Mouse (Mus musculus) gastrocnemius, postnatal 10 days (tissue): Measurements from ENCODE around the gene Slc22a3. TPM values are rescaled to one million over a fixed set of nuclear protein-coding genes. Genes with fewer than 3 reads are reported as not detected.

Source experiments
- DNase-seq: peaks from one replicate; pipeline ENCODE4 v3.0.0; 2021; ENCODE audit warnings: mixed read lengths
- total RNA-seq, 2 experiments: library from RNA; stranded (reverse); gene quantifications; 2 replicates each; pipeline ENCODE4 v1.2.3; 2021

Gene Slc22a3
- total RNA-seq, 2 experiments from 2014 or later: 4.5 to 6.3 TPM

DNA sequence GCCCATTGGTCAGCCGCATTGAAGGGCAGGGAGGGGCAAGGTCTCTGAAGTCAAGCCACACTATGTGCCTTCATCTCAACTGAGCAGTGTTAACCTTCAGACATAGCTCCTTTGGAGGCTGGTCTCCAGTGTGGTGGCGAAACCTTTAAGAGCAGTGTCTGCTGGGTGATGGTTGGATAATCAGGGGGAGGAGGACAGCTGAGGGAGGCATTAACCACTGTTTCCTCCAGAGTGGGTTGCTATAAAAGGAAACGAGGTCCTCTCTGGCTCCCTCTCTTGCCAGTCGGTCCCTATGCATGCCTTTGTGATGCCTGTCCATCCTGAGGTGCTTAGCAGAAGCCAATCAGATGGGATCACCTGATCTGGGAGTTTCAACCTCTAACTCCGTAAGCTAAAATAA, 38.8 kb downstream of the Slc22a3 start:
- DNase-seq: no peak

DNA sequence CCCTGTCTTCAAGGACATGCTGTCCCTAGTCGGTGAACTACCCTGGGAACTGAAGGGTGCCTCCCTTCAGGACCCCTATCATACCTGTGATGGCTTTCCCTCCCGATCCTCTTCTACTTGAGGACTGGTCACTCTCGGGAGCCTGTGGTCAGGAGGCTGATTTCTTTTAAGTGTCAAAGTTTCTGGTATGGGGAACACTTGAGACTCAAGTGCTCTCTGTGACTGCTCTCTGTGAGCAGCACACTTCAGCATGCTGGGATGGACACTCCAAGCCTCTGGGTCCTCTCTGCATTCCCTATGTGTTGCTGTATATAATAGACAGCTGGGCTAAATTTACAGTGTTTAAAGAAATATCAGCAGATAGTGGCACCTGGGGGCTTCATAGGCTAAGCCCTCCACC, 39.9 kb downstream of the Slc22a3 start:
- DNase-seq: no peak

DNA sequence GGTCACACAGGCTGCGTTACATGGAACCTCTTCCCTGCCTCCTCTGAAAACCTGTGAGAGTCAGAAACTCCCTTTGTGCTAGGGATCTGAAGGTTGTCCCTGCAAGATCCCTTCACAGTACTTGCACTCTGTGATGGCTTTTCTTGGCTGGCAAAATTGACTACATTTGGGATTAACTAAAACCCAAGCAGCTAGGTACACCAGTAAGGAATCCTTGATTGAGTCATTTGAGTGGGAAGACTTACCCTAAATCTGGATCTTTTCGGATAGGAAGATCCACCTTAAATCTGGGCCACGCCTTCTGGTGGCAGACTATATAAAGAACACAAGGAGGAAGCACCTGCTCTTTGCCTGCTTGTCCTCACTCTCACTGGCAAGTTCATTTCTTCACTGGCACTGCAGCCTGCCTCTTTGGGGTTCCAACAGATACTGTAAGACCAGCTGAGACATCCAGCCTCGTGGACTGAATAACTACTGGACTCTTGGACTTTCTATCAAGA, 41.0 kb downstream of the Slc22a3 start:
- no peak for DNase-seq

DNA sequence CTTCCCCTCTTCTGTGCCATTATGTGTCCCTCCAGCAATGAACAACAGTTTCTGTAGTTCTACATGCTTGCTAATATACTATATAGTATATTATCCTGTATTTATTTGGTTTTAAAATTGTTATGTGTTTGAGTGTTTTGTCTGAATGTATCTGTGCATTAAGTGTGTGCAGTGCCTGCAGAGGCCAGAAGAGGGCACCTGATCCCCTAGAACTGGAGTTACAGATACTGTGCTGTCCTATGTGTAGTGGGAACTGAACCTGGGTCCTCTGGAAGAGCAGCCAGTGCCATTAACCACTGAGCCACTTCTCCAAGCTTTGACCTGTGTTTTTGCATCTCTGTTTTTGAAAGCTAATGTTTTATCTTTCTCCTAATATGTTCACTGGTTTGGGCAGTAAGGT, 46.3 kb downstream of the Slc22a3 start:
- no peak for DNase-seq

DNA sequence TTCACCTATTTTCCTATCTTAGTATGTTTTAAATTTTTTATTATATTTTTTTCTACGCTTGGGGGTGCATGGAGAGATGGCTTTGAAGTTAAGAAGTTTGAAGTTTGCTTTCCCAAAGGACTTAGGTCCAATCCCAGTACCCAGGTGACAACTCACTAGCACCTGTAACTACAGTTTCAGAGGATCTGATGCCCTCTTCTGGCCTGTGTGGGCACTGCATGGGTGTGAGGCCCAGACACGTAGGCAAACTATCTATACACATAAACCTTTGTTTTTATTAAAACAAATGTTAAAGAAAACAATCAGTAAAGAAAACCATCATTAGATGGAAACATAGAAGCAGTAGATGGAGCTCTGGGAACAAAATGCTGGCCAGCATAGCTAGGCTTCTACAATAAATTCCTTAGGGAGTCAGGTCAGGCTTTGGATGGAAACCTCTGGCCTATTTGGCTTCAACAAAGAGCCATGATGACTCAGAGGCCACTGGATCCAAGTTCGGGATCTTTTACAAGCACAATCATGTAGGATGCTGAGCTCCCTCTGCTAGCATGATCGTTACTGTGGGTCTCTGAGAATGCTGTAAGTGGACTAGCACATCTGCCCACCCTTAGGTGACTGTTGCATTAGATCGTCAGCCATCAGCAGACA, 52.2 kb downstream of the Slc22a3 start:
- peak; percentile 35 for DNase-seq

DNA sequence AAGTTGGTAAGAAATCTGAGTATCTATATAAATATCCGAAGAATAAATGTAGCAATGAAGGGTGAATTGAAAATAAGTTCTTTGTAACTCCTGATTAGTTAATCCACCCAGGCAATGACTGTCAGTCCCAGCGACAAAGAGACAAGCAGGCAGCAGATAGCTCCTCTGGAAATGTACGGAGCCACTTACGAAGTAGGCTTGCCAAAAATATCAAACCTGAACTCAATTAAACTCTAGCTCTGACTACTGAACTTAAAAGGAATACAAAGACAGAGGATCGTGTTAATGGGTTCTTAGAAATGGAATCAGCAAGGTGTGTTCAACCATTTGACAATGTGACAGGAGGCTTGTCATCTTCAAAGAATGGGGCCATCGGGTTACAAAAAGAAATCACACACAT, 53.8 kb downstream of the Slc22a3 start:
- DNase-seq: no peak

DNA sequence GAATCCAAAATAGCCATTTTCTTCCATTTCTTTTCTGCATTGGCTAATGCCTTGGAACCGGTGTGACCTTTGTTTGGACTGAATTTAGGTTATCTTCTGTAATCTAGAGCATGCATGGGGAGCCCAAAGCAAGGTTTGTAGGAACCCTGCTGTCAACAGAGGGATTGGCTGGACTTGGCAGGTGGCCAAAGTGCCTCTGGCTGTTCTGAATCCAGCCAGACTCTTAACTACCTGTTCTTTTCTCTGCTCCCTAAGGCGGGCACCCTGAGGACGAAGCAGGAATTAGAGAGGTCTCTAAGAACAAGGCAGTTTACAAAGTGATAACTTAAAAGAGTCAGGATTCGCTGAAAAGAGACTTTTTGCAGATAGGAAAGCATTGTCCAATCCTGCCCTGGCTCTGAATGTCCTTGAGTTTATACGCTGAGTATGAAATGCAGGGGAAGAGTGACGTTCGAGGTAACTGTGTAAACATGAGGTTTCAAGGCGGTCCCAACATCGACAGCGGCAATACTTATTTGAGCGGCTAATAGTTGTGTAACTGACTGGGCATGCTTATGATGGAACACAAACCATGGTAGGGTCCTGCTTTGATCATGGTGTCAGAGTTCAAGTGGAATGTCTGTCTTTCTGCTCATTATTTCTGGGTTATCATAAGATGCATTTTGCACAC, 54.5 kb downstream of the Slc22a3 start:
- DNase-seq: no peak

DNA sequence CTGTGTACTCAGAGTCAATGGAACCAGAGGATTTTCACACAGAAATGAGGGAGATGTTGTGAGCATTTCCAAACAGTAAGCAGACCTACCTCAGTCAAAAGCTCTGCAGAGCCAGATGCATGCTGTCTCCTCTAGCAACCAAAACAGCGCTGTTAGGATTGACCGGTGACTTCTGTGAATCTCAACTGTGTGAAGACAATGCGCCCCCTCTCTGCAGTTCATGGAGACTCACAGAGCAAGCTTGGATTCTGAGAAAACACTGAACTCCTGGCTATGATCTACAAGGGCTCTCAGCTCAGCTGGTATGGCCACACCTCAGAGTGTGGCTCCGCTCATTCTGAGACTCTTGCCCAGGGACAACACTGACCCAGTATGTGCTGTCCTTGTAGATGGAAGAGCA, 56.3 kb downstream of the Slc22a3 start:
- DNase-seq: no peak

DNA sequence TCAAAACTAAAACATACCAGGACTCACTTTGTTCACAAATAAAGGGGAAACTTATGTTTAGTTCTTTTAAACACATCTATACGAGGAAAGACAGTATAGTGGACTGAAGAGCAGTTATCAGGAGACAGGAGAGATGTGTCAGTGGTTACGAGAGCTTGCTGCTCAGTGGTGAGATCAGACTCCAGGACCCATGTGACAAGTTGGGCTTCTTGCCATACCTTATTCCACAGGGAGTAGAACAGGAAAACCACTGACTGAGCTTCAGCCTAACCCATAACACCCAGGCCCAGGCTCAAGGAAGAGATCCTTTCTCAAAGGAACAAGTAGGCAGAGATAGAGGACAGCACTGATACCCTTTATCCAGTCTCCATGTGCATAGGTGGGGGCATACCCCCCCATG, 62.9 kb downstream of the Slc22a3 start:
- no peak for DNase-seq

DNA sequence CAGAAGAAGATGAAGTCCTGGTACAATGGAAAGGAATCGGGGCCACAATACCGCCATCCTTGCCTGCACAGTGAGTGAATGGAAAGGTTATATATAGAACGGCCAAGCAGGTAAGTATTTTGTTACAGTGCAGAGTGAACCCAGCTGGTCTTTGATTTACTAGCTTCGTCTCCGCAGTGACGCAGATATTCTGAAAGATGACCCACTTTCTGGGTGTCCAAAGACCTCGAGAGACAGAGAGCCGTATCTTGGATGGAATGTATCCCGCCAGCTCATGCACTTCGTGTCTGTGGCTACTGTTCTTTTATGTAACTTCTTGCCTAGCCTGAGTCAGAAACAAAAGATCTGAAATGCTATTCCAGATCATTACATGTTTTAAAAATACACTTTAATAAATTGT, 69.7 kb downstream of the Slc22a3 start:
- no peak for DNase-seq

DNA sequence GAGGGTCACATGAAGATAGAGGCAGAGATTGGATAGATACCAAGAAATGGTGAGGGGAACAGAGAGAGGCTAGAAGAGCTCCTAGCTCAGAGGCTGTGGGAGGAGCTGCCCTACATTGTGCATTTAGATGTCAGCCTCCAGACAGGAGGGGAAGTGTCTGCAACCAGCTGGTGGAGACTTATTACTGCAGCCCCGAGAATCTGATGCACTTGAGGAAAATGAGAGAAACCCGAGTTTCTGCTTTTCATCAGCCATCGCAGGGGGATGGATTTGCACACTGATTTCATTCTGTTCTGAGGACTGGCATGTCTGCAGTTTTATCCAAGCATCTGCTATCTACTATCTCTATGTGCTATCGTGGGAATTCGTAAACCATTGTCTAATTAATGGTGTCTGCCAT, 75.8 kb downstream of the Slc22a3 start:
- DNase-seq: no peak

DNA sequence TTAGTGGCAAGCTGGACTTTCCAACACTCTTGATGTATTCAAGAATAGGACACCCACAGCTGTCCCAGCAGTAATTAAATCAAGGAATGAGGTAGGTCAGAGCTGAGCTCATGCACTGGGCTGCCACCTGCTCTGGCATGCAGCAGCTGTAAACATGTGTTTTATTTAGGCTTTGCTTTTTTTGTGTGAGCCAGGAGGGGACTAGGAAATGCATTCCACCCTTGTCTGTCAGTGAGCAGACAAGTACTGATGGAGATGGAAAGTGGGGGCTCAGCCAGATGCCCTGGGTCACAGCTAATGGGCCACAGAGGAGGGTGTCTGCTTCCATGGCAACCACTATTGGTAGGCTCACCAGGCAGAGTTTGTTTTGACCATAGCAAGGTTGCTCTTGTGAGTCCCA, 79.1 kb downstream of the Slc22a3 start:
- DNase-seq: no peak

DNA sequence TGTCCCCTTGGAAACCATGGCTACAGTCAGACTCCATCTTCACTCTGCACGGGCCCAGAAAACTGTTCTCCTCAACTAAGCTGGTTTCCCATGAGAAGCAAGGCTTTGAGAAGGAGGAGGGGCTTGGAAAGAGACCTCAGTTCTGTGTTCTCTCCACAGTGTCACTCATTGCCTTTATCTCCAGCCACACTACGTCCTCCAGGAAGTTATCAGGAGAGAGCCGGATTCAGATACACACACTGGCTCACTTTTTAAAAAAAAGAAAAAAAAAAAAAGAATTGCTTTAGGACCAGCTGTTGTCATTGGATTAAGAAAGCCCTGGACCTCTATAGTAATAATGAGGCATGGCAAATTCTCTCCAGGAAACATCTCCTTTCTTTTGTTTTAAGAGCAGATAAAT, 80.3 kb downstream of the Slc22a3 start:
- no peak for DNase-seq

DNA sequence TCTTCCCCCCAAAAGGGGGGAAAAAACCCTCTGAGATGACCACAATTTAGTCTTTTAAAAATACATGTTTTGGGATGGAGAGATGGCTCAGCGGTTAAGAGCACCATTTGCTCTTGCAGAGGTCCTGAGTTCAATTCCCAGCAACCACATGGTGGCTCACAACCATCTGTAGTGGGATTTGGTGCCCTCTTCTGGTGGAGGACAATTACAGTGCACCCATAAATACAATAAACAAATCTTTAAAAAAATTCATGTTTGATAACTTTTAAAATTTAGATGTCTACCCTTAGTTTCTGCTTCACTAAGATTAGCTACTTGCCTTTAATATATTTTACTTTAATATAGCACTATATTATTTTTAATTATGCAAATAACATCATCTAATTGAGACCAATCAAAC, 85.4 kb downstream of the Slc22a3 start:
- no peak for DNase-seq

DNA sequence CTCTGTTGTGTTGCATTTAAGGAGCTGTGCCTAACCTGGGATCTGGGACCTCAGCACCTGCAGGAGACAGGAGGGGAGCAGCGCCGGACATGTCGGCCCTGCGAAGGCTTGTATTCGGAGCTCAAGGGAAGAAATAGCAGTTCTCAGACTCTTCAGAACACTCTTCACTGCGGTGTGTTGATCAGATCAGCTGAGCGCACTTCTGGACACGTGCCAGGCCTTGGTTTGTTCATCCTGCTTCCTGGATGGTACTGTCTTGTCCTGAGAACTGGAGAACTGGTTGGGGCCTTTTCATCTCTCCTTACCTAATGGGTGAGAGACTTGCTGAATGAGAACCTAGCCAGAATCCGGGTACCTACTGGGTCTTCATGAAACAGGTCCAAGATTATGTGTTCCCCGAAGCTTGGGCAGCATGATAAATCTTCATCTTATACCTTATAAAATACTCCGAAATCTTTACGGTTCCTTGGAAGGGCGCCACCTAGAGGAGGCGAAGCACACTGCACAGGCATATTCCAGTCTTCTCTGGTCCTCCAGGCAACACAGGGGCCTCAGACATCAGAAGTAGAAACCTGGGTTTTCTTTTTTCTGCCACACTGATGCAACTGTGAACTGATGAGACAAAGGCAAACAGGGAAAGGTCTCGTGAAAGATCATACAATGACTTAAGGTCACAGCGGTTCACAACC, 86.5 kb downstream of the Slc22a3 start:
- DNase-seq: no peak

DNA sequence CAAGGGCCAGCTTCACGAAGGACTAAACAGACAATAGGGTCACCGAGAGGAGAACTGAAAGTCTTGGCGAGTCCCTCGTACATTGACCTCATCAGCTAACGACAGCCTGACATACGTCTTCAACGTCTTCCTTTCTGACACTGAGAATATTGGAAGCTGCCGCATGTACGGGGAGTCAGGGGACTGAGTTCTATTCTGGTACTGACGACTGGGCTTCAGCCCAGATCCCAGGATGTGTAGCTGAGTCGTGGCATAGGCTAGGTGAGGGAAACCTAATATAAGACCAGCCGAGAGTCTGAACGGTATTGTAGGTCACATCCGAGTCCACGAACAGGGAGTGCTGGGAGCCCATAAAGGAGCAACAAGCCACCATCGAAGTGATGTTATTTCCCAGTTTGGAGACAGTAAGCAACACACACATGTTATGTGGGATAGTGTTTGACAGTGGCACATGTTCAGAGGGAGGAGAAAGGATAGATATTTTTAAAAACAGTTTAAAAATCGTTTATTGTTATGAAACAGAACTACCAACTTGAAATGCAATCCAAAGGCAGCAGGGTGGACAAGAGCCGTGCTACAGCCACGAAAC, 87.9 kb downstream of the Slc22a3 start:
- DNase-seq: no peak

DNA sequence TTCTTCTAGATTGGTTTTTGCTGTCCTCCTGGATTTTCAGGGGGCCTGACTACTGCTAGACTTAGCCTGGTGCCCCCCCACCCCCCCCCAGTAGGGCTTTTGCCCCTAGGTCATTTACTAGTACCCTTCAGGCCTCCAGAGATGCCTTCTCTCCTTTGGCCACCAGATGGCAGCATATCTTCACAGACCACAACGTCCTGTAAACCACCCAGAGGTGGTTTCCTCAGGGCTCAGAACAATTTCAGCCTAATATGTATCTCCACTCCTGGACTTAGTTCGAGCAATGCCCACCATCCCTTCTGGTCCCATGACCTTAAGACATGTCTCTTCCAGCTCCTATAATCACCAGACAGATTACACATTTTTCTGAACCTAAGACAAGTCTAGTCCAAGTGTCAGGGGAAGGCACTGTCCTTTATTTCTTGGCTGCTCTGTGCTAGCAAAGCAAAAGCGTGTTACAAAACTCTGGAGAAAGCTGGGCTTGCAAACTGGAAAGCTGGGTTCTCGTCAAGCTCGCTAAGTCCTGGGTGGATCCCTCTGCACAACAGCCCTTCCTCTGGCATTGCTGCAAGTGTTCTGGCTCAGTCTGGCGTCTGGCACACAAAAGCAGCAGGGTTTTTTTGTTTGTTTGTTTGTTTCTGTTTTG, 91.1 kb downstream of the Slc22a3 start:
- DNase-seq: peak; percentile 85

DNA sequence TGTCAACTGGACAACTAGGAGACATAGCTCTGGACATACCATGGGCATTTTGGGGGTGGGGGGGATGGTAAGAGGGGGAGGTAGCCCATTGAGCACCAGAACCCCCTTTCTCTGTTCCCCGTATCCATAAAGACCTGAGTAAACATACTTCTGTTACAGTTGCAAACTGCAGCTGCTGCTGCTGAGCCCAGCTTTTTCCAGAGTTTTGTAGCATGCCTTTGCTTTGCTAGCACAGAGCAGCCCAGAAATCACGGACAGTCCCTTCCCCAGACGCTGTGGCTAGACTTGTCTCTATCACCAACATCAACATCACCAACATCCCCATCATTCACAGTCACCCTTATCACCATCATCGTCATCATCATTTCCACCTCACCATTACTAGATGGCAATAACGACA, 91.8 kb downstream of the Slc22a3 start:
- no peak for DNase-seq

DNA sequence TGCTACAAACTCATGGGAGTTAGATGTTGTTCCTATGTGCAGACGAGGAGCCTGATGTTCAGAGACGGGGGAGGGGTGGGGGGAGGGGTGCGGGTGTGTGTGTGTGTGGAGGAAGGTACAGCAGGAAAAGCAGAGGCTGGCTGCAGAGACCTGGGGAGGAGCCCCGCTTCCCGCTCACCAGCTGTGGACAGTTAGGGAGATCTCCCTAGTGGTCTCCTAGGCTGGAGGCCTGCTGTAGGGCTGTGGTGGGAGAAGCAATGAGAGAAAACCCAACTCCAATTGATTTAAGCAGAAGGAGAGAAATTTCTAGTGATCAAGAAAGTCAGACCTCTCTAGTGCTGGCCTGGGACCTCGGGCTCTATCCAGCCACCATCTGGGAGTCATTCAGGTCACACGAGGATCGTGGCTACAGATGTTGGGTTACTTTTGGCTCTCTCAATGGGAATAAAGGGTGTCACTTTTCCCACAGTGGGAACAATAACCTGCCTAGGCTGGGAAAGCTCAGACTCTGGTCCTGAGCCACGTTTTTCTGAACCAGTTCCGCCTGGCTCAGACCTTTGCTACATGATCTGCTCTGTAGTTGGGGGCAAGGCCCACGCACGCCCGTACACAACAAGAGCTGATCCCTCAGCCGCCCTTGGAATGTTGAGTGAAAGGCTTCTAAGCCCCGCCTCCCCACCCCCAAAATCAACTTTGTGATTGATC, 92.3 kb downstream of the Slc22a3 start:
- DNase-seq: peak; percentile 41

DNA sequence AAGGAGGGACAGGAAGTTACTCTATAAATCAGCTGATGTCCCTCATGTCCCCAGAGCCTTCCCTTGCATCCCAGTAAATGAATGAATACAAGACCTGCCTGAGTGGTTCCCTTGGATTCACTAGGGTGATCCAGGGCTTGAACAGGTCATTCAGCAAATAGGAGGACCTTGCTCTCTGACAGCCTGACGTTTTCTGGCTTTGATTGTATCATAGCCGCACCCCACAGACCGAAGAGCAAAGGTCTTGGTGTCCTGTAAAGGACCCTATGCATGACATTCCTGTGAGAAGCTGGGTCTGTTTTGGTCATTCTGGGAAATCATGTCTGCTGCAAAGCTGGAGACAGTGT, 94.6 kb downstream of the Slc22a3 start:
- no peak for DNase-seq

DNA sequence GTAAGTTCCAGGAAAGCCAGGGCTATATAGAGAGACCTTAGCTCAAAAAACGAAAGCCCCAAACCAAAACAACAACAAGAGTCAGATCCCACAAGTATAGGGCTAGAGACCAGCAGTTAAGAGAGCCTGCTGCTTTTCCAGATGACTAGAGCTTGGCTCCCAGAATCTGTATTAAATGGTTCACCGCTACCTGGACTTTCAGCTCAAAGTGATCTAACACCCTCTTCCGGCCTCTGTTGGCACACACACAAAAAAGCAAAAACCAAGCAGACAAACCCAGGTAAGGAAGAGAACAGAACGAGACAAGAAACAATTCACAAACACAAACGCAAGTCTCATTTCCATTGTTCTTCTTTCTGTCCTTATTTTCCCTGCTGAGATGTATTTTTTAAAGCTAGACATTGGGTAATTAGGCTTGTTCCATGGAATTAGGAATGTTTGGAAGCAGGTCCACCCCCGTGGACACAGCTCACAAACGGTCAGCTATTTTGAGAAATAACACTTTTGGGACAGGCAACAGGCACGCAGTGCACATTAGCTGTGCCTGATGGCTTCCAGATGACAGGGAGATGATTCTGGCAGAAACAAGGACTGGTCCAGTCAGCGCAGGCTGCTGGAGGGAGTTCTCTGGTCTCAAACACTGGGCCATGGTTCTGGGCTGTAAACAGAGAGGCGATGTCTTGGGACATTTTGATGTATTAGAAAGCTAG, 95.2 kb downstream of the Slc22a3 start:
- DNase-seq: no peak
